Mouse (Mus musculus) lung, postnatal 10 days (tissue): Measurements from ENCODE around the gene Stfa1.
"Not testable (repeated sequence)": the region's sequence is repeated elsewhere in the genome, so short reads cannot be mapped to it uniquely, and the experiment has no call there.

Source experiments
- DNase-seq: peaks from one replicate; pipeline ENCODE4 v3.0.0; 2021

Stfa1 gene

GRCm38 (mm10) chr16:36276796-36277195 is at the start of gene Stfa1:
Gene Stfa1 (plus strand): TSS chr16:36276951.
- not testable (repeated sequence) for DNase-seq

- peak; percentile 2 for DNase-seq
These were observed 16.2 kb upstream of the Stfa1 start for GRCm38 (mm10) chr16:36260585-36260984.

- no peak for DNase-seq
These were observed 12.4 kb downstream of the Stfa1 start for GRCm38 (mm10) chr16:36289140-36289539.

- DNase-seq = no peak
These were observed 30.9 kb downstream of the Stfa1 start for GRCm38 (mm10) chr16:36307631-36308030.

- not testable (repeated sequence) for DNase-seq
These were observed 39.4 kb downstream of the Stfa1 start for GRCm38 (mm10) chr16:36316111-36316510.

- no peak for DNase-seq
These were observed 42.5 kb downstream of the Stfa1 start for GRCm38 (mm10) chr16:36319286-36319685.

GRCm38 (mm10) chr16:36334232-36334631 is 57.5 kb downstream of the Stfa1 start, which contains the start of gene BC117090:
Gene BC117090 (minus strand): TSS chr16:36334332.
- no peak for DNase-seq
